26 mouse cellular contexts compared by ENCODE assay signal in the genomic region with DNA sequence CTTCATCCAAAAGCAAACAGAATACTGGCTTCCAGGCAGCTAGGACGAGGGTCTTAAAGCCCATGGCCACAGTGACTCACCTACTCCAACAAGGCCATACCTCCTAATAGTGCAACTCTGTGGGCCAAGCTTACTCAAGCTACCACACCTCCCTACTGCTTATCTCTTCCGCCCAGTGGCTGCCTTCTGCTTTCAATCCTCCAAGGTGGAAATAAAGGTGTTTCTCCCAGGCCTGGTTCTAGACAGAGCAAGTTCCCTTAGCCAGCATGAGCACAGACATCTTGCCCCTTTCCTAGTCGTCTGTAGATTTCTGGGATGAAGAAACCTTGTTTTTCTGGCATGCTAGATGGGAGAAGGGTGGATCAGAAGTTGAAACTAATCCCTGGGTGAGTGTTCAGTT. TPM values are rescaled to one million over a fixed set of nuclear protein-coding genes. Genes with fewer than 3 reads are reported as not detected.
DNase-seq lines count a peak whose midpoint lies in the region; ATAC-seq lines count a peak whose summit lies in the region.
"Had no signal": no experiment of that assay in that cellular context is flagged by ENCODE, and none has a peak within 500 bp of the region (broad histone marks: within the 10 kb centered on the region; RNA-seq: fewer than 3 reads in every experiment).

No protein-coding gene starts in this region.

- DNase-seq in heart, adult 11 months: peak; percentile 83
- no peak for DNase-seq in heart, adult 18-20 months
- peak; percentile 32 for DNase-seq in c-Kit-negative CD71-positive TER-119-positive erythroid progenitor cells, embryonic 14.5 days (ENCODE audit: low read depth, low spot score)
- no peak for DNase-seq in heart, postnatal 4 days
- no peak for DNase-seq in ovary, postnatal 10 days (ENCODE audit: low spot score)
- no peak for DNase-seq in embryo, embryonic 10.5 days (ENCODE audit: low spot score)
- DNase-seq: cerebellum, adult 2 months; heart, postnatal 10 days; kidney, postnatal 25 days; lung, postnatal 36 days; spleen, adult 18-20 months had no signal

- 32% methylated on average over 3 of the region's 3 CpGs for WGBS in liver, embryonic 12.5 days (ENCODE audit: insufficient replicate concordance)

- peaks cover 51% of the 10 kb centered on the region for H3K27me3 ChIP-seq in liver, embryonic 12.5 days (replicated peaks)
- H3K27me3 ChIP-seq: Patski had no signal

- peak overlapping the region; percentile 1; the same call in 1 of the 2 replicates for H3K9ac ChIP-seq in liver, embryonic 12.5 days
- H3K9ac ChIP-seq: embryonic facial prominence, embryonic 15.5 days; heart, embryonic 12.5 days; lung, embryonic 15.5 days had no signal

- H3K9me3 ChIP-seq in liver, embryonic 12.5 days (replicated peaks): no peaks in the 10 kb centered on the region
- H3K9me3 ChIP-seq: embryonic facial prominence, embryonic 15.5 days; lung, embryonic 15.5 days had no signal

- no peaks in the 10 kb centered on the region for H3K36me3 ChIP-seq in liver, embryonic 12.5 days
- H3K36me3 ChIP-seq: embryonic facial prominence, embryonic 15.5 days; forebrain, embryonic 10.5 days; heart, embryonic 12.5 days; lung, embryonic 15.5 days had no signal

- H3K4me2 ChIP-seq in liver, embryonic 12.5 days: peak overlapping the region; percentile 13
- H3K4me2 ChIP-seq: embryonic facial prominence, embryonic 15.5 days; heart, embryonic 12.5 days; lung, embryonic 15.5 days had no signal

- no peak overlapping the region for H3K4me3 ChIP-seq in liver, embryonic 12.5 days
- H3K4me3 ChIP-seq: embryonic facial prominence, embryonic 15.5 days; forebrain, embryonic 10.5 days; heart, embryonic 12.5 days; lung, embryonic 15.5 days had no signal

- ATAC-seq in liver, embryonic 12.5 days: peak; percentile 88
- ATAC-seq in megakaryocyte progenitor cell, adult 5-6 weeks (replicated peaks; ENCODE audit: poor library complexity): peak; percentile 59
- ATAC-seq: intestine, postnatal 0 days; Patski had no signal

- peaks cover 68% of the 10 kb centered on the region for H3K4me1 ChIP-seq in liver, embryonic 12.5 days

- peak overlapping the region; percentile 52; the same call in 1 of the 2 replicates for H3K27ac ChIP-seq in liver, embryonic 12.5 days
- H3K27ac ChIP-seq: embryonic facial prominence, embryonic 15.5 days; forebrain, embryonic 10.5 days; lung, embryonic 15.5 days had no signal

RNA-seq across cellular contexts. Expression of gene Icam5, which starts 7.9 kb away (rescaled TPM):
- total RNA-seq in heart, adult 18-20 months (2021): not detected
- polyA plus RNA-seq in liver, embryonic 12.5 days (2016; fragmentation: Nextera tagmentation; extraction: Ambion mirVana): 0.42 and 0.45 TPM in 2 replicates
- total RNA-seq in megakaryocyte progenitor cell, adult 5-6 weeks (2015): not detected in 2 replicates
- total RNA-seq in megakaryocyte progenitor cell, adult 5-6 weeks (2017): 0.21 and 0.24 TPM in 2 replicates
- total RNA-seq in heart, postnatal 4 days (2021): not detected
- polyA plus RNA-seq: heart, embryonic 12.5 days; hindbrain, embryonic 11.5 days had no signal

RNA-seq across cellular contexts. Expression of gene Icam4, which starts 10.6 kb away (rescaled TPM):
- 1 to 10 TPM; 1.2 to 1.3 TPM for total RNA-seq in heart, adult 18-20 months (2021)
- 231 and 238 TPM in 2 replicates for polyA plus RNA-seq in liver, embryonic 12.5 days (2016; fragmentation: Nextera tagmentation; extraction: Ambion mirVana)
- 4.5 and 7.8 TPM in 2 replicates for total RNA-seq in megakaryocyte progenitor cell, adult 5-6 weeks (2015)
- 3.7 and 4.0 TPM in 2 replicates for total RNA-seq in megakaryocyte progenitor cell, adult 5-6 weeks (2017)
- under 1 TPM; 0.27 to 0.93 TPM for total RNA-seq in heart, postnatal 4 days (2021)
- total RNA-seq: midbrain, postnatal 0 days had no signal

RNA-seq across cellular contexts. Expression of gene Icam1, which starts 24.0 kb away (rescaled TPM):
- total RNA-seq in heart, adult 18-20 months (2021): 1 to 10 TPM; 8.7 to 9.1 TPM
- 9.9 TPM in 2 replicates for polyA plus RNA-seq in liver, embryonic 12.5 days (2016; fragmentation: Nextera tagmentation; extraction: Ambion mirVana)
- total RNA-seq in megakaryocyte progenitor cell, adult 5-6 weeks (2015): 5.3 and 6.9 TPM in 2 replicates
- total RNA-seq in megakaryocyte progenitor cell, adult 5-6 weeks (2017): 9.2 and 9.8 TPM in 2 replicates
- 1 to 10 TPM; 8.0 to 8.5 TPM for total RNA-seq in heart, postnatal 4 days (2021)

RNA-seq across cellular contexts. Expression of gene Zglp1, which starts 27.1 kb away (rescaled TPM):
- total RNA-seq in heart, adult 18-20 months (2021): not detected
- 0.62 TPM in 1 of 2 replicates, not detected in the other for polyA plus RNA-seq in liver, embryonic 12.5 days (2016; fragmentation: Nextera tagmentation; extraction: Ambion mirVana)
- total RNA-seq in megakaryocyte progenitor cell, adult 5-6 weeks (2015): 1.6 TPM in 1 of 2 replicates, not detected in the other
- total RNA-seq in megakaryocyte progenitor cell, adult 5-6 weeks (2017): 0.96 TPM in 1 of 2 replicates, not detected in the other
- total RNA-seq in heart, postnatal 4 days (2021): not detected
- total RNA-seq: adrenal gland, adult 18-20 months; adrenal gland, postnatal 4 days; gastrocnemius, adult 8-10 months; heart, postnatal 10 days had no signal
- polyA plus RNA-seq: gonadal fat pad, adult 2 months; intestine, postnatal 0 days; kidney, embryonic 14.5 days; midbrain, postnatal 0 days had no signal

RNA-seq across cellular contexts. Expression of gene Gm49373, which starts 33.1 kb away (rescaled TPM):
- under 1 TPM; 0.30 to 0.33 TPM for total RNA-seq in heart, adult 18-20 months (2021)
- 0.77 and 0.98 TPM in 2 replicates for polyA plus RNA-seq in liver, embryonic 12.5 days (2016; fragmentation: Nextera tagmentation; extraction: Ambion mirVana)
- 1.0 and 1.9 TPM in 2 replicates for total RNA-seq in megakaryocyte progenitor cell, adult 5-6 weeks (2015)
- not detected in 2 replicates for total RNA-seq in megakaryocyte progenitor cell, adult 5-6 weeks (2017)
- under 1 TPM; 0.14 to 0.23 TPM for total RNA-seq in heart, postnatal 4 days (2021)

Comparison
In these comparisons a context has a peak if more than half of its experiments do, and no peak if none do; other contexts are left out.
1. DNase-seq: peak in heart, adult 11 months (single experiment) and c-Kit-negative CD71-positive TER-119-positive erythroid progenitor cells, embryonic 14.5 days (single experiment); none in heart, adult 18-20 months (0 of 2), heart, postnatal 4 days (single experiment), ovary, postnatal 10 days (single experiment) and embryo, embryonic 10.5 days (single experiment).